Mouse (Mus musculus): ENCODE data around the gene Prkca. TPM values are rescaled to one million over a fixed set of nuclear protein-coding genes. Genes with fewer than 3 reads are reported as not detected.

Prkca gene
- polyA plus RNA-seq, 1 experiment from 2014 or later, result 13.5 TPM

GRCm38 (mm10) chr11:108189362-108189761 lies 154.4 kb downstream of the Prkca start:
- no peaks in the 10 kb centered on the region for H3K4me1 ChIP-seq (ENCODE audit: control insufficient read depth, insufficient read depth, low read length)
- no peaks in the 10 kb centered on the region for H3K9me3 ChIP-seq (ENCODE audit: control insufficient read depth, low read length)
- no peak overlapping the region for H3K9ac ChIP-seq (ENCODE audit: low read depth, low read length)
- H3K4me2 ChIP-seq (ENCODE audit: low read depth, low read length), result no peak overlapping the region
- no peaks in the 10 kb centered on the region for H3K27me3 ChIP-seq (replicated peaks; ENCODE audit: control insufficient read depth, insufficient read depth, low read length)
- WGBS, result 86% methylated on average over 3 of the region's 3 CpGs
- no peak for ATAC-seq (ENCODE audit: low read depth)
- H3K4me3 ChIP-seq (ENCODE audit: low read depth, low read length), result no peak overlapping the region
- H3K27ac ChIP-seq (replicated peaks; ENCODE audit: low read depth, low read length), result no peak overlapping the region
- no peak for DNase-seq (ENCODE audit: low spot score)
- no peaks in the 10 kb centered on the region for H3K36me3 ChIP-seq (ENCODE audit: control insufficient read depth, insufficient read depth, low read length)

GRCm38 (mm10) chr11:108182421-108182820 lies 161.3 kb downstream of the Prkca start:
- H3K27ac ChIP-seq (replicated peaks; ENCODE audit: low read depth, low read length), result no peak overlapping the region
- H3K4me2 ChIP-seq (ENCODE audit: low read depth, low read length), result no peak overlapping the region
- H3K4me3 ChIP-seq (ENCODE audit: low read depth, low read length), result no peak overlapping the region
- 79% methylated on average over 5 of the region's 5 CpGs for WGBS
- no peaks in the 10 kb centered on the region for H3K9me3 ChIP-seq (ENCODE audit: control insufficient read depth, low read length)
- ATAC-seq (ENCODE audit: low read depth) (no peak), DNase-seq (ENCODE audit: low spot score) (no peak)
- no peaks in the 10 kb centered on the region for H3K27me3 ChIP-seq (replicated peaks; ENCODE audit: control insufficient read depth, insufficient read depth, low read length)
- no peak overlapping the region for H3K9ac ChIP-seq (ENCODE audit: low read depth, low read length)
- no peaks in the 10 kb centered on the region for H3K36me3 ChIP-seq (ENCODE audit: control insufficient read depth, insufficient read depth, low read length)
- H3K4me1 ChIP-seq (ENCODE audit: control insufficient read depth, insufficient read depth, low read length), result no peaks in the 10 kb centered on the region

- no peaks in the 10 kb centered on the region for H3K4me1 ChIP-seq (ENCODE audit: control insufficient read depth, insufficient read depth, low read length)
- ATAC-seq (ENCODE audit: low read depth) (no peak), DNase-seq (ENCODE audit: low spot score) (no peak)
- WGBS, result 70% methylated on average over 10 of the region's 10 CpGs
- H3K9ac ChIP-seq (ENCODE audit: low read depth, low read length), result no peak overlapping the region
- no peak overlapping the region for H3K27ac ChIP-seq (replicated peaks; ENCODE audit: low read depth, low read length)
- H3K9me3 ChIP-seq (ENCODE audit: control insufficient read depth, low read length), result no peaks in the 10 kb centered on the region
- H3K27me3 ChIP-seq (replicated peaks; ENCODE audit: control insufficient read depth, insufficient read depth, low read length), result no peaks in the 10 kb centered on the region
- H3K4me2 ChIP-seq (ENCODE audit: low read depth, low read length), result no peak overlapping the region
- H3K36me3 ChIP-seq (ENCODE audit: control insufficient read depth, insufficient read depth, low read length), result no peaks in the 10 kb centered on the region
- H3K4me3 ChIP-seq (ENCODE audit: low read depth, low read length), result no peak overlapping the region
Measured at GRCm38 (mm10) chr11:108181012-108181713, 162.6 kb downstream of the Prkca start.

- no peak overlapping the region for H3K4me2 ChIP-seq (ENCODE audit: low read depth, low read length)
- H3K36me3 ChIP-seq (ENCODE audit: control insufficient read depth, insufficient read depth, low read length), result no peaks in the 10 kb centered on the region
- peaks cover 3% of the 10 kb centered on the region; the same call in 1 of the 2 replicates for H3K4me1 ChIP-seq (ENCODE audit: control insufficient read depth, insufficient read depth, low read length)
- H3K27ac ChIP-seq (replicated peaks; ENCODE audit: low read depth, low read length), result no peak overlapping the region
- H3K27me3 ChIP-seq (replicated peaks; ENCODE audit: control insufficient read depth, insufficient read depth, low read length), result no peaks in the 10 kb centered on the region
- WGBS, result 72% methylated on average over 5 of the region's 5 CpGs
- no peak overlapping the region for H3K4me3 ChIP-seq (ENCODE audit: low read depth, low read length)
- no peaks in the 10 kb centered on the region for H3K9me3 ChIP-seq (ENCODE audit: control insufficient read depth, low read length)
- DNase-seq (ENCODE audit: low spot score), result no peak
- H3K9ac ChIP-seq (ENCODE audit: low read depth, low read length), result no peak overlapping the region
- no peak for ATAC-seq (ENCODE audit: low read depth)
Measured at GRCm38 (mm10) chr11:108178802-108179201, 164.9 kb downstream of the Prkca start.

GRCm38 (mm10) chr11:108178258-108178657 lies 165.5 kb downstream of the Prkca start:
- WGBS, result 89% methylated on average over 3 of the region's 3 CpGs
- Histone ChIP-seq H3K27me3 (replicated peaks; ENCODE audit: control insufficient read depth, insufficient read depth, low read length) (no peaks in the 10 kb centered on the region), H3K36me3 (ENCODE audit: control insufficient read depth, insufficient read depth, low read length) (no peaks in the 10 kb centered on the region), H3K9me3 (ENCODE audit: control insufficient read depth, low read length) (no peaks in the 10 kb centered on the region), H3K27ac (replicated peaks; ENCODE audit: low read depth, low read length) (no peak overlapping the region), H3K4me1 (ENCODE audit: control insufficient read depth, insufficient read depth, low read length) (peaks cover 5% of the 10 kb centered on the region; the same call in 1 of the 2 replicates), H3K4me3 (ENCODE audit: low read depth, low read length) (no peak overlapping the region), H3K9ac (ENCODE audit: low read depth, low read length) (no peak overlapping the region), H3K4me2 (ENCODE audit: low read depth, low read length) (no peak overlapping the region)
- DNase-seq (ENCODE audit: low spot score) (no peak), ATAC-seq (ENCODE audit: low read depth) (no peak)

- no peak overlapping the region for H3K27ac ChIP-seq (replicated peaks; ENCODE audit: low read depth, low read length)
- 80% methylated on average over 5 of the region's 5 CpGs for WGBS
Measured at GRCm38 (mm10) chr11:108176715-108177114, 167.0 kb downstream of the Prkca start.

GRCm38 (mm10) chr11:108171917-108172316 lies 171.8 kb downstream of the Prkca start:
- Histone ChIP-seq H3K9me3 (ENCODE audit: control insufficient read depth, low read length) (no peaks in the 10 kb centered on the region), H3K4me3 (ENCODE audit: low read depth, low read length) (no peak overlapping the region), H3K27ac (replicated peaks; ENCODE audit: low read depth, low read length) (no peak overlapping the region), H3K9ac (ENCODE audit: low read depth, low read length) (no peak overlapping the region), H3K36me3 (ENCODE audit: control insufficient read depth, insufficient read depth, low read length) (no peaks in the 10 kb centered on the region), H3K4me2 (ENCODE audit: low read depth, low read length) (no peak overlapping the region), H3K4me1 (ENCODE audit: control insufficient read depth, insufficient read depth, low read length) (peaks cover 5% of the 10 kb centered on the region; the same call in 1 of the 2 replicates), H3K27me3 (replicated peaks; ENCODE audit: control insufficient read depth, insufficient read depth, low read length) (no peaks in the 10 kb centered on the region)
- 89% methylated on average over 5 of the region's 5 CpGs for WGBS
- DNase-seq (ENCODE audit: low spot score) (no peak), ATAC-seq (ENCODE audit: low read depth) (no peak)

More at GRCm38 (mm10) chr11:108176715-108177114, 167.0 kb downstream of the Prkca start:
- Histone ChIP-seq H3K9me3 (ENCODE audit: control insufficient read depth, low read length) (no peaks in the 10 kb centered on the region), H3K9ac (ENCODE audit: low read depth, low read length) (no peak overlapping the region), H3K4me3 (ENCODE audit: low read depth, low read length) (no peak overlapping the region), H3K4me2 (ENCODE audit: low read depth, low read length) (no peak overlapping the region), H3K36me3 (ENCODE audit: control insufficient read depth, insufficient read depth, low read length) (no peaks in the 10 kb centered on the region), H3K27me3 (replicated peaks; ENCODE audit: control insufficient read depth, insufficient read depth, low read length) (no peaks in the 10 kb centered on the region), H3K4me1 (ENCODE audit: control insufficient read depth, insufficient read depth, low read length) (peaks cover 5% of the 10 kb centered on the region; the same call in 1 of the 2 replicates)
- ATAC-seq (ENCODE audit: low read depth) (no peak), DNase-seq (ENCODE audit: low spot score) (no peak)

- no peaks in the 10 kb centered on the region for H3K27me3 ChIP-seq (replicated peaks; ENCODE audit: control insufficient read depth, insufficient read depth, low read length)
- 95% methylated on average over 6 of the region's 6 CpGs for WGBS
Measured at GRCm38 (mm10) chr11:108171260-108171659, 172.5 kb downstream of the Prkca start.

GRCm38 (mm10) chr11:108170107-108170506 lies 173.6 kb downstream of the Prkca start:
- no peak for DNase-seq (ENCODE audit: low spot score)
- Histone ChIP-seq H3K9me3 (ENCODE audit: control insufficient read depth, low read length) (no peaks in the 10 kb centered on the region), H3K27ac (replicated peaks; ENCODE audit: low read depth, low read length) (no peak overlapping the region), H3K4me2 (ENCODE audit: low read depth, low read length) (no peak overlapping the region), H3K9ac (ENCODE audit: low read depth, low read length) (no peak overlapping the region), H3K27me3 (replicated peaks; ENCODE audit: control insufficient read depth, insufficient read depth, low read length) (no peaks in the 10 kb centered on the region), H3K4me1 (ENCODE audit: control insufficient read depth, insufficient read depth, low read length) (peaks cover 5% of the 10 kb centered on the region; the same call in 1 of the 2 replicates), H3K4me3 (ENCODE audit: low read depth, low read length) (no peak overlapping the region), H3K36me3 (ENCODE audit: control insufficient read depth, insufficient read depth, low read length) (no peaks in the 10 kb centered on the region)
- no peak for ATAC-seq (ENCODE audit: low read depth)
- WGBS, result 66% methylated on average over 3 of the region's 3 CpGs

More at GRCm38 (mm10) chr11:108171260-108171659, 172.5 kb downstream of the Prkca start:
- Histone ChIP-seq H3K27ac (replicated peaks; ENCODE audit: low read depth, low read length) (no peak overlapping the region), H3K9ac (ENCODE audit: low read depth, low read length) (no peak overlapping the region), H3K9me3 (ENCODE audit: control insufficient read depth, low read length) (no peaks in the 10 kb centered on the region), H3K4me2 (ENCODE audit: low read depth, low read length) (no peak overlapping the region), H3K36me3 (ENCODE audit: control insufficient read depth, insufficient read depth, low read length) (no peaks in the 10 kb centered on the region), H3K4me3 (ENCODE audit: low read depth, low read length) (no peak overlapping the region), H3K4me1 (ENCODE audit: control insufficient read depth, insufficient read depth, low read length) (peaks cover 5% of the 10 kb centered on the region; the same call in 1 of the 2 replicates)
- DNase-seq (ENCODE audit: low spot score) (no peak), ATAC-seq (ENCODE audit: low read depth) (no peak)

Measured in embryonic facial prominence, embryonic 14.5 days (tissue).